Mouse (Mus musculus) thymus, adult 2 months (tissue): Measurements from ENCODE around the gene Slc8b1.

Source experiments
- CTCF ChIP-seq: fragments of 200-500 bp; IDR thresholded peaks from 2 replicates; pipeline ENCODE4 v1.5.1; 2012; ENCODE audit warnings: mild to moderate bottlenecking, control low read depth, low read length, moderate library complexity, borderline replicate concordance; ENCODE audit not compliant: control insufficient read depth, poor library complexity, insufficient read depth; ENCODE audit errors: extremely low read depth
- POLR2A ChIP-seq: fragments of 200-500 bp; IDR thresholded peaks from 2 replicates; pipeline ENCODE4 v1.6.1; 2012; ENCODE audit warnings: mild to moderate bottlenecking, low read length, control low read depth, moderate library complexity; ENCODE audit not compliant: control insufficient read depth, poor library complexity, insufficient read depth; ENCODE audit errors: extremely low read depth

- TF ChIP-seq CTCF (no peak), POLR2A (no peak)
Observed at GRCm38 (mm10) chr5:120567761-120568211, 56.8 kb downstream of the Slc8b1 start.
